ENCODE assay signal across 12 mouse cellular contexts in the genomic region with DNA sequence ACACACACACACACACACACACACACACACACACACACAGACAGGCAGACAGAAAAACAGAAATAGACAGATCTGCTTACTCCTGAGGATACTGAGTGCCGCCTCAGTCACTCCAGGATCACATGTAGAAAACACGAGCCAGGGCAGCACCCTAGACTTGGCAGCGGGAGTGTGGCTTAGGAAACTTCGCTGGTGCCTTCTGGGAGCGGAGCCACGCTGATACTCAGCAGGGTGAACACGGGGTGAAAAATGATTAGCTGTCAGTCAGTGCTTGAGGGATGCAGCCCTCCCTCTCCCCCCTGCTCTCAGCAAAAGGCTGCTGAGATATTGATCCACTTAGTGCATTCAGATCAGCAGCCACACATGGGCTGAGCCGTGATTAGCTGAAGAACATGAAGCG.
A peak's percentile ranks its signal among the peaks of the same experiment; 100 is the strongest.
DNase-seq lines count a peak whose midpoint lies in the region; TF ChIP-seq lines count a peak whose summit lies in the region.
"Had no signal": no experiment of that assay in that cellular context is flagged by ENCODE, and none has a peak within 500 bp of the region (broad histone marks: within the 10 kb centered on the region; RNA-seq: fewer than 3 reads in every experiment).

No protein-coding gene starts in this region.

- peak; percentile 83 for DNase-seq in gastrocnemius, adult 2 months
- no peak for DNase-seq in gastrocnemius, postnatal 10 days
- no peak for DNase-seq in testis, postnatal 10 days (ENCODE audit: low spot score)
- DNase-seq in heart, postnatal 25 days (ENCODE audit: low spot score) = peak; percentile 31
- DNase-seq in thymus, postnatal 4 days = no peak
- no peak for DNase-seq in layer of hippocampus, adult 2 months (ENCODE audit: low spot score in 2 of 2)
- DNase-seq in spleen, adult 18-20 months = no peak
- DNase-seq: cerebellum, adult 8-10 months had no signal

- H3K36me3 ChIP-seq in testis, adult 2 months (ENCODE audit: control insufficient read depth, insufficient read depth, low read length) = no peaks in the 10 kb centered on the region
- H3K36me3 ChIP-seq: hindbrain, embryonic 13.5 days; limb, embryonic 15.5 days; stomach, embryonic 15.5 days had no signal

- intact Hi-C loops in gastrocnemius, adult 2 months (cut with DNase I) = loop anchor here (1.0 to 5.0 kb wide), 2 partner anchors 42 to 311 kb away; no protein-coding TSS in a partner anchor
- intact Hi-C loops in heart, postnatal 25 days (cut with DNase I) = loop anchor here (1.0 kb wide), 1 partner anchor 42 kb away; no protein-coding TSS in a partner anchor

- no peak overlapping the region for H3K27ac ChIP-seq in gastrocnemius, adult 2 months
- no peak overlapping the region for H3K27ac ChIP-seq in testis, adult 2 months (ENCODE audit: control insufficient read depth, insufficient read depth, low read depth, low read length)
- no peak overlapping the region for H3K27ac ChIP-seq in layer of hippocampus, adult 2 months
- H3K27ac ChIP-seq: hindbrain, embryonic 13.5 days; limb, embryonic 15.5 days; stomach, embryonic 15.5 days had no signal

- no peak overlapping the region for H3K4me3 ChIP-seq in gastrocnemius, adult 2 months
- H3K4me3 ChIP-seq in testis, adult 2 months (ENCODE audit: control insufficient read depth, low read depth, low read length) = peak overlapping the region; percentile 65
- H3K4me3 ChIP-seq in layer of hippocampus, adult 2 months = no peak overlapping the region
- H3K4me3 ChIP-seq: hindbrain, embryonic 13.5 days; limb, embryonic 15.5 days; stomach, embryonic 15.5 days had no signal

- TF ChIP-seq CTCF in gastrocnemius, adult 2 months (IDR thresholded peaks at IDR 0.05) = no peak
- no peak for TF ChIP-seq CTCF in testis, adult 2 months (IDR thresholded peaks at IDR 0.05; ENCODE audit: control insufficient read depth, insufficient read depth, insufficient replicate concordance, low read depth, low read length)
- TF ChIP-seq CTCF in layer of hippocampus, adult 2 months (conservative IDR thresholded peaks at IDR 0.05) = no peak

- H3K4me1 ChIP-seq in testis, adult 2 months (ENCODE audit: control insufficient read depth, insufficient read depth, low read length) = no peaks in the 10 kb centered on the region; the same call in 1 of the 2 replicates

- no peaks in the 10 kb centered on the region for H3K27me3 ChIP-seq in testis, adult 2 months (ENCODE audit: control insufficient read depth, insufficient read depth, low read length)
- H3K27me3 ChIP-seq: stomach, embryonic 15.5 days had no signal

- no peak for TF ChIP-seq POLR2A in testis, adult 2 months (IDR thresholded peaks at IDR 0.05; ENCODE audit: control insufficient read depth, low read depth, low read length)

Comparison
In these comparisons a context has a peak if more than half of its experiments do, and no peak if none do; other contexts are left out.
1. DNase-seq: peak in gastrocnemius, adult 2 months (single experiment) and heart, postnatal 25 days (single experiment); none in gastrocnemius, postnatal 10 days (single experiment), testis, postnatal 10 days (single experiment), thymus, postnatal 4 days (single experiment), layer of hippocampus, adult 2 months (0 of 2) and spleen, adult 18-20 months (0 of 2).